Mouse (Mus musculus): Measurements from ENCODE around the gene Sarm1.

The Sarm1 gene

GRCm38 (mm10) chr11:78512025-78512957, 14.7 kb upstream of the Sarm1 start, which contains the start of the genes Tmem199 and Poldip2:
TSS of gene Tmem199 (minus strand) at chr11:78512172.
TSS of gene Poldip2 (plus strand) at chr11:78512193.
- peak; percentile 88 for DNase-seq (ENCODE audit: low read depth)

GRCm38 (mm10) chr11:78509148-78509547, 11.6 kb upstream of the Sarm1 start:
- no peak for DNase-seq (ENCODE audit: low read depth)

GRCm38 (mm10) chr11:78505430-78505829, 7.9 kb upstream of the Sarm1 start:
- DNase-seq (ENCODE audit: low read depth) = no peak

- DNase-seq (ENCODE audit: low read depth) = no peak
Observed at GRCm38 (mm10) chr11:78502909-78503650, 5.5 kb upstream of the Sarm1 start, which contains the start of gene Sebox. TSS of gene Sebox (plus strand) at chr11:78503447.

- no peak for DNase-seq (ENCODE audit: low read depth)
Observed at GRCm38 (mm10) chr11:78501529-78501928, 4.0 kb upstream of the Sarm1 start.

- DNase-seq (ENCODE audit: low read depth) = no peak
Observed at GRCm38 (mm10) chr11:78500623-78501202, 3.2 kb upstream of the Sarm1 start.

GRCm38 (mm10) chr11:78499543-78499942, 2.0 kb upstream of the Sarm1 start:
- no peak for DNase-seq (ENCODE audit: low read depth)

- DNase-seq (ENCODE audit: low read depth) = no peak
Observed at GRCm38 (mm10) chr11:78499004-78499403, 1.4 kb upstream of the Sarm1 start, which contains the start of gene Vtn. TSS of gene Vtn (plus strand) at chr11:78499091.

- no peak for DNase-seq (ENCODE audit: low read depth)
Observed at GRCm38 (mm10) chr11:78497071-78497541, 448 bp downstream of the Sarm1 start.

GRCm38 (mm10) chr11:78495904-78496303, 1.6 kb downstream of the Sarm1 start:
- DNase-seq (ENCODE audit: low read depth) = peak; percentile 46

- no peak for DNase-seq (ENCODE audit: low read depth)
Observed at GRCm38 (mm10) chr11:78490781-78491241, 6.7 kb downstream of the Sarm1 start.

- peak; percentile 47 for DNase-seq (ENCODE audit: low read depth)
Observed at GRCm38 (mm10) chr11:78488168-78488567, 9.4 kb downstream of the Sarm1 start.

GRCm38 (mm10) chr11:78483639-78484038, 13.9 kb downstream of the Sarm1 start:
- DNase-seq (ENCODE audit: low read depth) = no peak

GRCm38 (mm10) chr11:78475289-78475688, 22.3 kb downstream of the Sarm1 start:
- no peak for DNase-seq (ENCODE audit: low read depth)

GRCm38 (mm10) chr11:78471326-78472103, 26.0 kb downstream of the Sarm1 start:
- no peak for DNase-seq (ENCODE audit: low read depth)

- no peak for DNase-seq (ENCODE audit: low read depth)
Observed at GRCm38 (mm10) chr11:78467932-78468331, 29.6 kb downstream of the Sarm1 start.

- DNase-seq (ENCODE audit: low read depth) = no peak
Observed at GRCm38 (mm10) chr11:78467515-78467914, 30.0 kb downstream of the Sarm1 start.

GRCm38 (mm10) chr11:78466242-78466912, 31.2 kb downstream of the Sarm1 start:
- DNase-seq (ENCODE audit: low read depth) = no peak

- peak; percentile 50 for DNase-seq (ENCODE audit: low read depth)
Observed at GRCm38 (mm10) chr11:78465568-78466180, 31.9 kb downstream of the Sarm1 start, which contains the start of gene Slc46a1. TSS of gene Slc46a1 (plus strand) at chr11:78465697.

- no peak for DNase-seq (ENCODE audit: low read depth)
Observed at GRCm38 (mm10) chr11:78465116-78465515, 32.4 kb downstream of the Sarm1 start.
